Mouse (Mus musculus): Measurements from ENCODE around the gene Gm11084.
"Not testable (repeated sequence)": the region's sequence is repeated elsewhere in the genome, so short reads cannot be mapped to it uniquely, and the experiment has no call there.

Gm11084 gene

DNA sequence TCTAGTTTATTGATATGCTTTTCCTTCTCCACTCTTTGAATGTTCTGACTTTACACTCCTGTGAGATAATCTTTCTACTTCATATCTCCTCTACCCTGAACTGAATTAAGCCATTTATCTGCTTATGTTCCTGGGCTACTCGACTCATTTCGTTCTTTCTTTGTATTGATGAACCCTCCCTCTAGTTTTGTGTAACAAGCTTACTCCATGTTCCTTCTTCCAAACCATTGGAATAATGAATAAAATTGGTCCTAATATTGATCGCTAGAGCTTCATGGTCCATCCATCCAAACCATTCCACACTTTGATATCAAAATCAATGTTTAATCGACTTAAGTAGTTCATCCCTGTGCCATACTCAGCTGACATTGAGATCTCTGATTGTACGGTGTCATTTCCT lies at the start of gene Gm11084:
Gene Gm11084 (minus strand): TSS at position 101 of the 400 bp plus-strand sequence.
- no peak for DNase-seq (ENCODE audit: low read depth, low spot score)

DNA sequence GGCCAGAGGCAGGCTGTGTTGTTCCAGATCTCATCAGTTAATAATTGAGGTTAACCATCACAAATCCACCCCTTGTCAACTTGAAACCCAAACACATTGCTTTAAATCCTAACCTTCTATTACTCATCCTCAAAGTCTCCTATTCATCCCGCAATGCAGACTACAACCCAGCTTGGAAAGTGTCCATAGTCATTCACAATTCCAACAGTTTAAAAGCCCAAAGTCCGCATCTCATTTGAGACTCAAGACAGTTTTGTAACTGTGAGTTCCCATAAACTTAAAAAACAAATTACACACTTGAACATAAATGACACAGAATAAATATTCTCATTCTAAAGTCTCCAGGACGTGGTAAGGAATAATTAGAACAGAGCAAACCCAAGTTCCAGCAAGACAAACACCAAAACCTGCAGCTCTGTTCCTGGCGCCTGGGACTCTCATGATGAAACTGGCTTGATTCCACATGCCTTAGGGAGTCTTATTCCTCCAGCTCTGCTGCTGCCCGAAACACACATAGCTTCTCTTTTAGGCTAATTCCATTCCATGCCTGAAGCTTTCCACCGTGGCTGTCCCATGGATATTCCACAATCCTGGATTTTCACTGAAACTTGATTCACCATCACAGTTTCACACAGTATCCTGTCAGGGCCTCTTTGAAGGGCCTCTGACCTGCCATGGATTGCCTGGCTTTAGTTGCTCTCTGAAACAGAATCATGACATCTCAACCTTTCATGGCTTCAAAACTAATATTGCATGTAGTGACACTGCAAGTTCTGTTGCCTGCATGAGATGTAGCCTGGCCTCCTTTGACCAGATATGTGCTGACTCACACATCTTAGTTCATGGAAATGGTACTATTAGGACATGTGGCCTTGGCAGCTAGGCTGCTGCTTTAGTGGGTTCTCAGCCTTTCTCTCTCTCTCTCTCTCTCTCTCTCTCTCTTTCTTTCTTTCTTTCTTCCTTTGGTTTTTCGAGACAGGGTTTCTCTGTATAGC lies 44.8 kb upstream of the Gm11084 start:
- DNase-seq (ENCODE audit: low read depth, low spot score), result no peak

DNA sequence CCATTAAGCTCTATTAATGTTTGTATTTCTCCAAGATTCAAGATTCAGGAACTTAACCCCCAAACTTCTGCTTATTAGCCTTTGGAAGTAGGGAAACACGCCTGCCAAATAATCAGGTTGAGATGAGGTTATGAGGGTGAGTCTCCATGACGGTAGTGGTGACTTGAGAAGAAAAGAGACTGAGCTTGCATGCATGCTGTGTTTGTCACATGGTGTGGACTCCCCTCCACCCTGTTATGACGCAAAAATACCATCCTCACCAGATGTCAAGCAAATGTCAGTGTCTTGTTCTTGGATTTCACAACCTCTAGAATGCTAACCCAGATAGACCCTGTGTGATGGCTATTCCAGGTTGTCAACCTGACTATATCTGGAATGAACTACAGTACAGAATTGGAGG lies 43.3 kb upstream of the Gm11084 start:
- DNase-seq (ENCODE audit: low read depth, low spot score), result no peak

DNA sequence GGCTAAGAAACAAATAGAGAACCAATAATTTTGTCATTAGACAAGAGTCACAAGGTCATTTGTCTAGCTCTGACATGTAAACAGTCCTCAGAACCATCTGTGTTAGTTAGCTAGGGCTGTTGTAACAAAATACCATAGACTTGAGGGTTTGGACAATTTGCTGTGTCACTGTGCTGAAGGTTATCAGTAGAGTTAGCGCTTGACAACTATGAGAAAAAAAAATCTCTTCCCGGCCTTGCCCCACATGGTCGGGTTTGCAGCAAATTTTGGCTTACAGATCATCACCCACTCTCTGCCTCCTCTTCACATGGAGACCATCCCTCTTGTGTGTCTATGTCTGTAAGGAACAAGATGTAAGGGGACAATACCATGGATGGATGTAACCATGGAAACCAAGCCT lies 41.5 kb upstream of the Gm11084 start:
- no peak for DNase-seq (ENCODE audit: low read depth, low spot score)

- no peak for DNase-seq (ENCODE audit: low read depth, low spot score)
Observed at GRCm38 (mm10) chr2:73027126-73027525, 40.6 kb upstream of the Gm11084 start.

- no peak for DNase-seq (ENCODE audit: low read depth, low spot score)
Observed at GRCm38 (mm10) chr2:73023803-73024202, 37.3 kb upstream of the Gm11084 start.

GRCm38 (mm10) chr2:73021046-73021445 lies 34.5 kb upstream of the Gm11084 start:
- DNase-seq (ENCODE audit: low read depth, low spot score), result no peak

DNA sequence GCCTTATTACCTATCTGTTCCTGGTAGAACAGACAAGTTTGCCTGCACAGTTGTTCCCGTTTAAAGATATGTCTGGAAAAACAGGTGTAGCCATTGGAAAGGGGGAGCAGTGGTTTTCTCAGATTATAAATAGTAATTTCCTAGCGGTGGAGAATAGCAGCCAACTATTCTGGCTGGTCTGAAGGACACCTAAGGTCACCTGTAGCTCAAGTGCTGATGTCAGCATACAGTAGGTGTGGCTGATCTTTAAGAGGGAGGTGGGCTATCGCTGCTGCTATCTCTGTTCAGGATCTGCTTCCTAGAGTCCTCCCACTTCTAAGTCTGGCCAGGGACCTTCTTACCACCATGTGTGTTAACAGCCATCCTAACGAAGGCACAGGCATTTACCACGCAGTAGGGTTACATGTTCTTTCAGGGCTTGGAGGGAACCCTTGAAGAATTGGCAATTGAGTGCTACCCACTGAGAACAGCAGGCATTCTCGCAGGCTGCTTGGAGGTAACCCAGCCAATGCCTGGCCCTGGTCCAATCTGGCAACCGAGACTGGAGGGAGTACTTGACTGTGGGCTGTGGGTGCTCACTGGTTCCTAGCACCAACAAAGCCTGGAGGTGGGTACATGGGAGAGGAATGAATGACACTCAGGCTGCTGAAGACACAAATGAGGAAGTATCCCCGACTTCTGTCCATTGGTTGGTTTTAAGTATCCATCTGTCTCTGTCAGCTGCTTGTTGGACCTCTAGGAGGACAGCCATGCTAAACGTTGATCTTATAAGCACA lies 33.0 kb upstream of the Gm11084 start:
- DNase-seq (ENCODE audit: low read depth, low spot score), result no peak

DNA sequence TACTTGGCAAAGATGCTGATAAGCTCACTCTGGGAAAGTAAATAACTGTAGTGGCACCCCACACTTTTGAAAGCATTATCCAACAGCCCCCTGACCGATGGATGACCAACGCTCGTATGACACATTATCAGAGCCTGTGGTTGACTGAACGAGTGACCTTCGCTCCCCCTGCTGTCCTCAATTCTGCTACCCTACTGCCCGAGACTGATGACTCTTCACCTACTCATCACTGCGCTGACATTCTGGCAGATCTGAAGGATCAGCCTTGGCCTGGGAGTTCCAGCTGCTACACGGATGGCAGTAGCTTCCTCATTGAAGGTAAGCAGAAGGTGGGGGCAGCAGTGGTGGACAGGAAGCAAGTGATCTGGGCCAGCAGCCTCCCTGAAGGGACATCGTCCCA lies 27.5 kb upstream of the Gm11084 start:
- not testable (repeated sequence) for DNase-seq (ENCODE audit: low read depth, low spot score)

DNA sequence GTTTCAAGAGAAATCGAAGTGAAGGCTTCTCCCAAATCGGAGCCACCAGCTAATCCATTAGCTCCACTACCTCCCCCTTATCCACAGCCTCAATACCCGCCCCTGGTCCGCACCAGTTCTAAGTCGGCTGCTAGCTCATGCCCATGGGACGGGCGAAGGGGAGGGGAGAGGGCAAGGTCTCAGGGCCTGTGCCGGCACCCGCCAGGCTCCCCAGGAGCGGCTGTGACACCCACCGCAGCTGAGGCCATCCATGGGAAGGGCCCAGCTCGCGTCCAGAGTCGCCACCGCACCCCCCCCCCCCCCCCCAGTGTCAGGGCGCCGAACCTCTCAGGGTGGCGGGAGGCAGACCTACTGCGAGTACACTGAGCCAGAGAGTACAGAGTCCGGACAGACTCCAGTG lies 26.1 kb upstream of the Gm11084 start:
- peak; percentile 55 for DNase-seq (ENCODE audit: low read depth, low spot score)

DNA sequence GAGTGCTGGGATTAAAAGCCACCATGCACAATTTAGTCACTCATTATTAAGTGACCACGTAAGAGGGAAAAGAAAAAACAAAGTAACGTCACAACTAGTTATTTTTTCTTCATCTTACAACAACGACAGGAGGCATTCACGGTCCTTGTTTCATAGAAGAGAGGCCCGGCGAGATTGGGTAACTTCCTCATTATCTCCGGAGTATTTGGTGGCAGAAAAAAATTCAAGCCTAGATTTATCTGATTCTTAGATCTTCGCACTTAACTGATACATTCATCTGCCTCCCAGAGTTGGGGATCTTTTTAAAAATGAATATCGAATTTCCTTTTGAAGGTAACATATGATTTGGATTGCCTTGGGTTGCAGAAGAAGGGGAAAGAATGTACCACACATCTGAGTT lies 21.0 kb upstream of the Gm11084 start:
- no peak for DNase-seq (ENCODE audit: low read depth, low spot score)

DNA sequence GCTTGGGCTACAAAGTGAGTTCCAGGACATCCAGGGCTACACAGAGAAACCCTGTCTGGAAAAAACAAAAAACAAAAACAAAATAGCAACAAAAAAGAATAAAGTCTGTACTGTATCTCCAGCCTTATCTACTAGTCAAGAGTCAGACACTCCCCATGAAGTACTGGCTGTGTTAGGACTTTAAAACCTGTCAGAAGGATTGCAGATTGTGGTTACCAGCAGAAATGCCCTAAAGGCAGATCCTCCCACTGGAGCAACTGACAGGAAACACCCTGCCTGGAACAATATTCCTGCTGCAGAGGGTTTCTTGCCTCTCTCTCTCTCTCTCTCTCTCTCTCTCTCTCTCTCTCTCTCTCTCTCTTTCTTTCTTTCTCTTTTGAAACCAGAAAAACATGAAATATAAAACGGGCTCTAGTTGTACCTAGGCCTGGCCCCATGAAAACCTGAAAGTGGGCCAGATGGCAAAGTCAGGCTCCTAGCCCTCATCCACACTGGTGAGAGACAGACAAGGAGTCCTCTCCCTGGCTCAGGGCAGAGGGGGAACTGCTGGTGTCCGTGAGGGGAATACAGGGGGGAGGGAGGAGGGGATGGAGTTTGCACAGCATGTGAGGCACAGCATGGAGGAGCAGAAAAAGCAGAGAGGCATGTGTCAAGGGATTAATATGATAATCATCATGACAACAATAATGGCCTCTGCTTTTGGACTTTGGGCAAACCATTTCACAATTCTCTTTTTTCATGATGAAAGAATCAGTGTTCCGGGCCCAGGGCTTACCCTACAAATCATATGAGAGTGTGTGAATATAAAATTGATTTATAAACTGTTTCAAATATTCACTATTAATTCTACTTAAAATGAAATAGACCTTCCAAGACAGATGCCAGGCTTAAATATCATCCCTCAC lies 19.3 kb upstream of the Gm11084 start:
- no peak for DNase-seq (ENCODE audit: low read depth, low spot score)

GRCm38 (mm10) chr2:73003751-73004717 lies 17.5 kb upstream of the Gm11084 start:
- DNase-seq (ENCODE audit: low read depth, low spot score), result peak; percentile 37

DNA sequence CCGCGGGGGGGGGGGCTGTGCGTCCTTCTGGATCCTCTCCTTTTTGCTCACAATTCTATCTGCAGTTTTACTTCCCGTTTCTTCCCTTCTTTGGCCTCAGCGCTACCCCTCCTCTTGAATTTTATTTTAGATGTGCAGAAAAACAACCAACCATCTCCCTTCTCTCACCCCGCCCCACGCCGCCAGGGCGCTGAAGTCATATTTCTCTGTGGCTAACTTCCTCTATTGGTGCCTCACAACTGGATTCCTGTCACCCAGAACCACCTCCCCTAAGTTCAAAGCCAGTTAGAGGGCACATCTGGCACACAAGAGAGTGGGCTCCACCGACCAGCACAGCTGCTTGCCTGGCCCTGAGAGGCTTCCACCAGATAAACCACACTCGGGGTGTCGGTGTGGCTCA lies 16.5 kb upstream of the Gm11084 start:
- DNase-seq (ENCODE audit: low read depth, low spot score), result no peak

DNA sequence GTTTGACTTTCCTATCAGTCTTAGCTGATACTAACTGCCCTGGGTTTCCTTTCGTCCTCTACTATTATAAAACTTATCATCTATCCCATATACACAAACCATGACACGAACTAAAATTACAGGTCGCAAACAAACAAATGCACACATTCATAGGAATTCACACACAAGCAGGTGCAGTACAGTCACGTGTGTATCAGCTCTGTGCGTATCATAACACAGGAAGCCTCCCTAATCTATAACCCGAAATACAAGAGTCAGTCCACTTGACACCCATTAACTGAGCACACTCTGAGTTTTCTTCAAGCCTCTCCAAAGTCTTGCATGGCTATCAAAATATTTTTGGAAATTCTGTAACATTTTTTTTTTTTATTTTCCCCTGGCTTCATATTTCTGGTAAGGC lies 15.9 kb upstream of the Gm11084 start:
- DNase-seq (ENCODE audit: low read depth, low spot score), result no peak

- DNase-seq (ENCODE audit: low read depth, low spot score), result no peak
Observed at GRCm38 (mm10) chr2:73001994-73002393, 15.5 kb upstream of the Gm11084 start.

GRCm38 (mm10) chr2:73000194-73000593 lies 13.7 kb upstream of the Gm11084 start:
- DNase-seq (ENCODE audit: low read depth, low spot score), result peak; percentile 47

DNA sequence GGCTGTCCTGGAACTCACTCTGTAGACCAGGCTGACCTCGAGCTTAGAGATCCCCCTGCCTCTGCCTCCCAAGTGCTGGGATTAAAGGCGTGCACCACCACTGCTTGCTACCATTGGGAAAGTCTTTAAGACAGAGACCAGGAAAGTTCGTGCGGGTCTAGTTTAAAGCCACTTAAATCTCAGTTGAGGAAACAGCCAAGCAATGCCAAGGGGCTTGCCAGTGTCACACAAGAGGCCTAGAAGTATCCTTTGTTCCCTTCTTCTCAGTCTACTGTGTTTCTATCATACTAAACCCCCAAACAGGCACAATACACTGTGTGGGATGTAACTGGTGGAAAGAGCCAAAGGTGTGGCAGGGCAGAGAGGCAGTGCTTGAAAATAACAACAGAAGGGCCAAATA lies 11.1 kb upstream of the Gm11084 start:
- no peak for DNase-seq (ENCODE audit: low read depth, low spot score)

- DNase-seq (ENCODE audit: low read depth, low spot score), result no peak
Observed at GRCm38 (mm10) chr2:72996808-72997378, 10.4 kb upstream of the Gm11084 start.

Measured in mesoderm, embryonic 11.5 days (tissue).